Mouse (Mus musculus) testis, postnatal 10 days (tissue): ENCODE data around the gene Vmn2r13.
"Not testable (repeated sequence)": the region's sequence is repeated elsewhere in the genome, so short reads cannot be mapped to it uniquely, and the experiment has no call there.

Experiments used
- DNase-seq: peaks from one replicate; pipeline ENCODE4 v3.0.0; 2021; ENCODE audit warnings: low spot score

Gene Vmn2r13

GRCm38 (mm10) chr5:109192099-109192498 is at the start of gene Vmn2r13:
Gene Vmn2r13 (minus strand): TSS chr5:109192199.
- DNase-seq, result not testable (repeated sequence)

GRCm38 (mm10) chr5:109224608-109225007 is 32.6 kb upstream of the Vmn2r13 start, which contains the start of gene Vmn2r14:
Gene Vmn2r14 (minus strand): TSS chr5:109224708.
- DNase-seq, result no peak

GRCm38 (mm10) chr5:109166851-109167250 is 25.1 kb downstream of the Vmn2r13 start:
- not testable (repeated sequence) for DNase-seq

DNA sequence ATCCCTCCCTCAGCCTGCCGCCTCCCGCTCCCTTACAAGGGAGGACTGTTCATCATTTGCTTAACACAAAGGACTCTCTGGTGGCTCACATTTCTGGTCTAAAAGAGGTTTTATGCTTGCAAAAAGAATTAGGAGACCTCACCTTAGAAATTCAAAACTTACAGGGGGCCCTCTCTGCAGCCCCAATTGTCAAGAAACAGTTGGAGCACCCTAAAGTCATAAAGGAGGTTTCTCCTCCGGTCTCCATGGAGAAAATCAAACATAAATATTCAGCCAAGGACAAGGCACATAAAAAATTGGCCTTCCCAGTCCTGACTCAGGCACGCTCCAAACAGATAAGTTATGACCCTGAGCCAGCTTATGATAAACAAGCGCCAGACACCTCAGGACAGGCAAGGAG is 31.9 kb downstream of the Vmn2r13 start:
- no peak for DNase-seq

DNA sequence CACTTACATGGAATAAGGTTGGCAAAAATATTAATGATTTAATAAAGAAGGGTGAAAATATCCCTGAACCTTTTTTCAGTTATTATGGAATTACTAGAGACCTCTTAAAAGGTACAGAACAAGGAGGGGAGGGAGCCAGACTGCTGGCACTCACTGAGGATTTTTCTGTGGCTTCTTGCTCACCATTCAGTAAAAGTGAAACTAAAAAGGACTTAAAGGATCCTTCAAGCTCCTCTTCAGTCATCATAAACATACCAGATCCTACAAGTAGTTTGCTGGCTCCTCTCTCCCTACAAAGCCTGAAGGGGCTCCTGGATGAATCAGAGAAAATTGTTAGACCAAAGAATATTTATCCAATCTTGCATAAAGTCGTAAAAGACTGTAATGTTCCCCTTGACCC is 32.4 kb downstream of the Vmn2r13 start:
- DNase-seq, result not testable (repeated sequence)

DNA sequence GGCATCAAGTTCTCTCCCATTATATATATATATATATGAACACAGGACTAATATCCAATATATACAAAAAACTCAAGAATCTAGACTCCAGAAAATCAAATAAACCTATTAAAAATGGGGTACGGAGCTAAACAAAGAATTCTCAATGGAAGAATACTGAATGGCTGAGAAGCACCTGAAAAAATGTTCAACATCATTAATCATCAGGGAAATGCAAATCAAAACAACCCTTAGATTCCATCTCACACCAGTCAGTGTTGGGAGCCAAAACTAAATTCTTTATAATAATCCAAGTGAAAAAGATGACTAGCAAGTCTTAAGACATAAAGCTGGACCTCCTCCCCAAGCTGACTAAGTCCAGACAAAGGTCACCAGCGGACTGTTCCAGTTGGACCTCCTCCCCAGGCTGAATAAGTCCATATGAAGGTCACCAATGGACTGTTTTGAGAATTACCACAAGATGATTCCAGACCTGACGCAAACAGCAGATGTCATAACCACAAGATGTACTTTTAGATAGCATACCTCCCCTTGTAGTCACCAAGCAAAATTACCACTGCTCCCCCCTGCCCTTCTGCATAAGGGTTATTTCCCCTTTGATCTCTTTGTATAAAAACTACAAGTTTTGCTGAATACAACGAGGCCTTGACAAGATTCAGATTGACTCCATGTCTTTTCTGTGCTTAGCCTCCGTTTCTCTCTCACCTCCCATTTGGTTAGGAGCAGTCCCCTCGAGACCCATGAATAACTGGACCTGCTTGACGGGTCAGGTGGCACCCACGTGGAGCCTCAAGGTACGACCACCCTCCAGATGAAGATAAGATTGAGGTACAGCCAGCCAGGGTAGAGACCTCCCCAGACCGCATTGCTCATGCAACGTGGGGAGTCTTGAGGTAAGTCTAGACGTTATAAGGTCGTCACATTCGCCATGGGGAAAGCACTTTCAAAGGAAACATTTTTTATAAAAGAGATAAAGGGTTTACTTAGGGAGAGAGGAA is 33.2 kb downstream of the Vmn2r13 start:
- DNase-seq, result not testable (repeated sequence)

DNA sequence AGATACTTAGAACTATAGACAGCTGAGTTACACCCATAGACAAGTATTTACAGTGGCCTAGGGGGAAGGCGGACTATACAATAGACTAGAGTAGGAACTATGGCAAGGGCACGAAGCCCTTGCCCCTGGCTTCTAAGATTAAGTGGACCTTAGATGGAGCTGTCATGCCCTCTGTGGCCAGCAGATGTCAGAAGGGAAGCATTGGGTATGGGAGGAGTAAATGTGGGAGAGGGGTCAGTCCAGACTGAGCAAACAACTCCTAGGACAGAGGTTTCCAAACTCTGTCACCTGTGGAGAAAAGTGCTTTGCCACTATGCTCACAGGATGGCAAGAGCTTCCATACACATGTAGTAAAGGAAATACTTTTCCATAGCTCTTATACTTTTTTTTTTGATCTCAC is 52.5 kb downstream of the Vmn2r13 start:
- DNase-seq, result no peak

DNA sequence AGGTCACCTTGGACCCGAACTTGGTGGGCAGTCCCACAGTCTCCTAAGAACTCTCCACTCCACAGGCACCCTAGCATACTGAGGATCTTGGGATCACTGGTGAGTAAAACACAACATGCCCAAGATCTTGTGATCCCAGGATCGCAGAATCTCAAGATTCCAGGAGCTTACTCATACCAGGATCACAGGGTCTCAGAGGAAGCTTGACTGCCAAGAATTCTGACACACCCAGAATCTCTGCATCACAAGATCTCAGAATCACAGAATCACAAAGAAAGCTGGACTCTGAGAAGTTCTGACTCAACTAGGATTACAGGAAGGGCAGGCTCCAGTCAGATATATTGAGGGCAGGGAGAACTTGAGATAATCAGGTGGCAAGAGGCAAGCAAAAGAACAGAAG is 55.3 kb downstream of the Vmn2r13 start:
- DNase-seq, result no peak
